Mouse (Mus musculus): ENCODE data around the gene Sprr2i. TPM values are rescaled to one million over a fixed set of nuclear protein-coding genes. Genes with fewer than 3 reads are reported as not detected.

Sprr2i gene
- polyA plus RNA-seq, 1 experiment from 2014 or later = not detected

DNA sequence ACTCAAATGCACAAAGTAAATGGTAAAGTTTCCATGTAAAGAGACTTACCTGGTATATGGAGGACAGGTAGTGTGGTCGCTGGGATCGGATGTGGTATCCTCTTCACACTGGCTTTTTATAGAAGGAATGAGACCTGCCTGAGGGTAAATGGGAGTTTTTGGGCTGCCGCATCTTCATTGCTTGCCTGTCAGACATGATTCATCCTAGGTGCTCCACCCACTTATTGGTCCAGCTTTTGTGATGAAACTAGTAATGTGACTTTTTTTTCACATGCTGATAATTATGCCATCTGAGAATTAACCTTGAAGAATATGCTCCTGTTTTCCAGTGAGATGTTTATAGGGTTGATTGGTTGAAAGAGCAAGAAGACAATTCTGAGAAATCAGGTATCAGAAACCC lies 30.9 kb downstream of the Sprr2i start, which contains the start of gene Sprr1b:
Sprr1b (minus strand) TSS at position 101 of the 400 bp plus-strand sequence.
- 94% methylated on average over 3 of the region's 3 CpGs for WGBS
- Histone ChIP-seq H3K9me3 (ENCODE audit: control insufficient read depth, low read length) (no peaks in the 10 kb centered on the region), H3K27me3 (ENCODE audit: control insufficient read depth, insufficient read depth, low read length) (no peaks in the 10 kb centered on the region), H3K36me3 (ENCODE audit: control insufficient read depth, insufficient read depth, low read length) (no peaks in the 10 kb centered on the region), H3K27ac (ENCODE audit: low read depth, low read length) (no peak within 1 kb of the TSS), H3K4me3 (ENCODE audit: low read length) (no peak within 1 kb of the TSS), H3K4me1 (ENCODE audit: control insufficient read depth, insufficient read depth, low read length) (no peaks in the 10 kb centered on the region), H3K9ac (ENCODE audit: low read depth, low read length) (no peak within 1 kb of the TSS), H3K4me2 (replicated peaks; ENCODE audit: low read depth, low read length) (no peak within 1 kb of the TSS)
- ATAC-seq (ENCODE audit: low FRiP score, low TSS enrichment) = no peak

DNA sequence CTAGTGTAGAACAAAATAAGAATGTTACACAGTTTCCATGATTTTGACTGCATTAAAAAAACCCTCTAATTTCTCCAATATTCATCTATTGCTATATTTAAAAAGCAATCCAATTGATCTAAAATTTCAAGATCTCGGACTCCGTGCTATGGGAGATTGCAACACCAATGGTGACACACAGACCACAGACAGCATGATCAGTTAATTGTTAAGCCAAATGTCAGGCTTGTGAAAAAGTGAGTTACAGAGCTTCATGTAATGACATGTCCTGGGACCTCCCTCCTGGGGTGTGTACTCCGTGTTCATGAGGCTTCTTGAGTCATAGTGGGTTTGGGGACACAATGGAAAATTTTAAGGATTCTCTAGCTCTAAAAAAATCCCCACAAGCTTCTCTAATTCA lies 32.4 kb downstream of the Sprr2i start:
- no peak for ATAC-seq (ENCODE audit: low FRiP score, low TSS enrichment)
- 91% methylated on average over 3 of the region's 3 CpGs for whole genome bisulfite sequencing
- no peak overlapping the region for H3K27ac ChIP-seq (ENCODE audit: low read depth, low read length)
- H3K27me3 ChIP-seq (ENCODE audit: control insufficient read depth, insufficient read depth, low read length) = no peaks in the 10 kb centered on the region
- H3K4me1 ChIP-seq (ENCODE audit: control insufficient read depth, insufficient read depth, low read length) = no peaks in the 10 kb centered on the region
- H3K9ac ChIP-seq (ENCODE audit: low read depth, low read length) = no peak overlapping the region
- no peak overlapping the region for H3K4me2 ChIP-seq (replicated peaks; ENCODE audit: low read depth, low read length)
- H3K4me3 ChIP-seq (ENCODE audit: low read length) = no peak overlapping the region
- no peaks in the 10 kb centered on the region for H3K36me3 ChIP-seq (ENCODE audit: control insufficient read depth, insufficient read depth, low read length)
- no peaks in the 10 kb centered on the region for H3K9me3 ChIP-seq (ENCODE audit: control insufficient read depth, low read length)

DNA sequence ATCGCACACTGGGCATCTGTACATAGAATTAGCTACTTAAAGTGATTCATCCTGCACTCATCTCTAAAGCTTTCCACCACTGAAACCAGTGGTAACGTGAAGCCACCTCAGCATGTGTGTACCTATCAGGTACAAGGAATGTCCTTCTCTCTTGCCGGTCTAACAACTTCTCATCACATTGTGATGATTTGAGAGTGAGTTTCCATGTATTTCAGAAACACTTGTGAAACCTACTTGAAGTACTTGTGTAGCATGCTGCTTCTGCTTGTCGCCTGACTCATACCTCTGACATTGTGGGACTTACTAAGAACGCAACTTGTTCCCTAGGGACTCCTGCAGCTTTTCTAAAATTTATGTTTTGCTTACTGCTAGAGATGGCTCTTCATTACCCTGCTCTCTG lies 47.4 kb downstream of the Sprr2i start:
- Histone ChIP-seq H3K4me3 (ENCODE audit: low read length) (no peak overlapping the region), H3K9me3 (ENCODE audit: control insufficient read depth, low read length) (no peaks in the 10 kb centered on the region), H3K27me3 (ENCODE audit: control insufficient read depth, insufficient read depth, low read length) (no peaks in the 10 kb centered on the region), H3K27ac (ENCODE audit: low read depth, low read length) (no peak overlapping the region), H3K4me1 (ENCODE audit: control insufficient read depth, insufficient read depth, low read length) (no peaks in the 10 kb centered on the region), H3K36me3 (ENCODE audit: control insufficient read depth, insufficient read depth, low read length) (no peaks in the 10 kb centered on the region), H3K9ac (ENCODE audit: low read depth, low read length) (no peak overlapping the region), H3K4me2 (replicated peaks; ENCODE audit: low read depth, low read length) (no peak overlapping the region)
- 91% methylated on average over 5 of the region's 5 CpGs for WGBS
- ATAC-seq (ENCODE audit: low FRiP score, low TSS enrichment) = no peak

DNA sequence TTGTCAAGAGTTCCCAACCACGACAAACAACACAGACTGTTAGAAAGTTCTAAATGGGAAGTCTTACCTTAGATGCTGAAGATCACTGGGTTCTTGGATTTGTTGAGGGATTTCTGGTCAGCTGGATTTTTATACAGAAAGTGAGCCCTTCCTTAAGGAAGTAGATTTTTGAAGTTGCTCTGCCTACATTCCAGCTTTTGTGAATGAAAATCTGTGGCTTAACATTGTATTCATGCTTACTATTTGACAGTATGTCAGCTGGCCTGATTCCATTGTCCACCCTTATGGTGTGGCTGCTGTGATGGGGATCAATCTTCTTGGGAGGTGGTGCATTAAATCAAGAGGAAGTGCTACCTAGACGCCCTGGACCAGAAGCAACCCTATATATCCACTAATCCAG lies 50.8 kb downstream of the Sprr2i start, which contains the start of gene Sprr3:
Sprr3 (minus strand) TSS at position 101 of the 400 bp plus-strand sequence.
- Histone ChIP-seq H3K4me2 (replicated peaks; ENCODE audit: low read depth, low read length) (no peak within 1 kb of the TSS), H3K4me3 (ENCODE audit: low read length) (no peak within 1 kb of the TSS), H3K4me1 (ENCODE audit: control insufficient read depth, insufficient read depth, low read length) (no peaks in the 10 kb centered on the region), H3K9ac (ENCODE audit: low read depth, low read length) (no peak within 1 kb of the TSS), H3K9me3 (ENCODE audit: control insufficient read depth, low read length) (no peaks in the 10 kb centered on the region), H3K27me3 (ENCODE audit: control insufficient read depth, insufficient read depth, low read length) (no peaks in the 10 kb centered on the region), H3K36me3 (ENCODE audit: control insufficient read depth, insufficient read depth, low read length) (no peaks in the 10 kb centered on the region), H3K27ac (ENCODE audit: low read depth, low read length) (no peak within 1 kb of the TSS)
- 60% methylated on average over 2 of the region's 2 CpGs for WGBS
- ATAC-seq (ENCODE audit: low FRiP score, low TSS enrichment) = no peak

Other genes with a start within 250 kb of the Sprr2i start
- gene Sprr2a1, start 192.2 kb upstream of the Sprr2i start, polyA plus RNA-seq (2014; fragmentation: Nextera tagmentation; extraction: Ambion mirVana) = not detected in 2 replicates
- 0.47 TPM in 1 of 2 replicates, not detected in the other for gene Sprr2a2, start 192.1 kb upstream of the Sprr2i start, polyA plus RNA-seq (2014; fragmentation: Nextera tagmentation; extraction: Ambion mirVana)
- gene Sprr2a3, start 122.6 kb upstream of the Sprr2i start, polyA plus RNA-seq (2014; fragmentation: Nextera tagmentation; extraction: Ambion mirVana) = not detected in 2 replicates
- not detected in 2 replicates for gene Sprr2b, start 91.4 kb upstream of the Sprr2i start, polyA plus RNA-seq (2014; fragmentation: Nextera tagmentation; extraction: Ambion mirVana)
- not detected in 2 replicates for gene Sprr2d, start 68.9 kb upstream of the Sprr2i start, polyA plus RNA-seq (2014; fragmentation: Nextera tagmentation; extraction: Ambion mirVana)
- gene Sprr2e, start 55.8 kb upstream of the Sprr2i start, polyA plus RNA-seq (2014; fragmentation: Nextera tagmentation; extraction: Ambion mirVana) = not detected in 2 replicates
- 14.5 and 17.1 TPM in 2 replicates for gene Sprr2f, start 42.8 kb upstream of the Sprr2i start, polyA plus RNA-seq (2014; fragmentation: Nextera tagmentation; extraction: Ambion mirVana)
- not detected in 2 replicates for gene Sprr2h, start 22.3 kb upstream of the Sprr2i start, polyA plus RNA-seq (2014; fragmentation: Nextera tagmentation; extraction: Ambion mirVana)
- not detected in 2 replicates for gene Sprr2j-ps, start 10.1 kb downstream of the Sprr2i start, polyA plus RNA-seq (2014; fragmentation: Nextera tagmentation; extraction: Ambion mirVana)
- gene Gm9774, start 21.4 kb downstream of the Sprr2i start, polyA plus RNA-seq (2014; fragmentation: Nextera tagmentation; extraction: Ambion mirVana) = 6.9 and 7.1 TPM in 2 replicates
- not detected in 2 replicates for gene Sprr2k, start 24.6 kb downstream of the Sprr2i start, polyA plus RNA-seq (2014; fragmentation: Nextera tagmentation; extraction: Ambion mirVana)
- not detected in 2 replicates for gene Sprr1b, start 30.8 kb downstream of the Sprr2i start, polyA plus RNA-seq (2014; fragmentation: Nextera tagmentation; extraction: Ambion mirVana)
- not detected in 2 replicates for gene Sprr3, start 50.7 kb downstream of the Sprr2i start, polyA plus RNA-seq (2014; fragmentation: Nextera tagmentation; extraction: Ambion mirVana)
- gene Sprr1a, start 77.9 kb downstream of the Sprr2i start, polyA plus RNA-seq (2014; fragmentation: Nextera tagmentation; extraction: Ambion mirVana) = 8.1 and 8.4 TPM in 2 replicates
- gene Sprr4, start 92.5 kb downstream of the Sprr2i start, polyA plus RNA-seq (2014; fragmentation: Nextera tagmentation; extraction: Ambion mirVana) = not detected in 2 replicates
- gene 2310046K23Rik, start 126.5 kb downstream of the Sprr2i start, polyA plus RNA-seq (2014; fragmentation: Nextera tagmentation; extraction: Ambion mirVana) = not detected in 2 replicates
- gene Ivl, start 165.7 kb downstream of the Sprr2i start, polyA plus RNA-seq (2014; fragmentation: Nextera tagmentation; extraction: Ambion mirVana) = 0.74 and 0.81 TPM in 2 replicates
- gene Smcp, start 181.0 kb downstream of the Sprr2i start, polyA plus RNA-seq (2014; fragmentation: Nextera tagmentation; extraction: Ambion mirVana) = not detected in 2 replicates
- gene 2210017I01Rik, start 199.5 kb downstream of the Sprr2i start, polyA plus RNA-seq (2014; fragmentation: Nextera tagmentation; extraction: Ambion mirVana) = not detected in 2 replicates
- not detected in 2 replicates for gene Lce6a, start 213.7 kb downstream of the Sprr2i start, polyA plus RNA-seq (2014; fragmentation: Nextera tagmentation; extraction: Ambion mirVana)
- gene Lce1a1, start 240.3 kb downstream of the Sprr2i start, polyA plus RNA-seq (2014; fragmentation: Nextera tagmentation; extraction: Ambion mirVana) = not detected in 2 replicates
- not detected in 2 replicates for gene Lce1b, start 248.9 kb downstream of the Sprr2i start, polyA plus RNA-seq (2014; fragmentation: Nextera tagmentation; extraction: Ambion mirVana)